13 mouse cellular contexts compared by ENCODE assay signal in the genomic region with DNA sequence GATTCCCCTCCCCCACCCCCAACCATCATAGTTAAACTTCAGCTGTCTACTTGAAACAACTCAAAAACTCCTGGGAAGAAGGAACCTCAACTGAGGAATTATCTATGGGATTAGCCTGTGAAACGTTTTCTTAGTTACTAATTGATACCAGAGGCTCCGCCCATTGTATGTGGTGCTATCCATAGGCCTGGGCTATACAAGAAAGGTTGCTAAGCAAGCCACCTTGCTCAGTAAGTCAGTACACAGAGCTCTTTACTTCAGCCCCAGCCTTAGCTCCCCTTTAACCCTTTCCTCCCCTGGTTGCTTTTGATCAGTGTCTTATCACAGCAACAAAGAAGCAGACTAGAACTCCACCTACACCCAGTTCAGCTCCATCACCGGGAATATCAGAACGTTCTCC.
"Had no signal": no experiment of that assay in that cellular context is flagged by ENCODE, and none has a peak within 500 bp of the region (broad histone marks: within the 10 kb centered on the region; RNA-seq: fewer than 3 reads in every experiment).

No protein-coding gene starts in this region.

- H3K27ac ChIP-seq: layer of hippocampus, adult 2 months; limb, embryonic 12.5 days; liver, embryonic 13.5 days; lung, embryonic 15.5 days; neural tube, embryonic 13.5 days had no signal

- H3K4me3 ChIP-seq: layer of hippocampus, adult 2 months; limb, embryonic 12.5 days; liver, embryonic 13.5 days; lung, embryonic 15.5 days; neural tube, embryonic 13.5 days had no signal

- H3K9ac ChIP-seq: limb, embryonic 12.5 days; liver, embryonic 13.5 days; liver, postnatal 0 days; lung, embryonic 15.5 days; neural tube, embryonic 13.5 days had no signal

- ATAC-seq: liver, postnatal 0 days had no signal

- DNase-seq: kidney, adult 8-10 months; kidney, postnatal 4 days; liver; liver, embryonic 13.5 days; liver, postnatal 0 days; midbrain, embryonic 14.5 days; retina, postnatal 1 day; right cerebral cortex, postnatal 4 days; spleen, adult 18-20 months had no signal

- H3K36me3 ChIP-seq: limb, embryonic 12.5 days; liver, embryonic 13.5 days; lung, embryonic 15.5 days; neural tube, embryonic 13.5 days had no signal

- H3K4me1 ChIP-seq: liver, embryonic 13.5 days had no signal

- H3K27me3 ChIP-seq: limb, embryonic 12.5 days; liver, embryonic 13.5 days; lung, embryonic 15.5 days; neural tube, embryonic 13.5 days had no signal

- H3K9me3 ChIP-seq: limb, embryonic 12.5 days; liver, embryonic 13.5 days; lung, embryonic 15.5 days; neural tube, embryonic 13.5 days had no signal

- H3K4me2 ChIP-seq: limb, embryonic 12.5 days; liver, embryonic 13.5 days; lung, embryonic 15.5 days; neural tube, embryonic 13.5 days had no signal
